Mouse (Mus musculus) megakaryocyte, embryonic 14.5 days (primary cell): ENCODE results near the gene Emc10. TPM values are rescaled to one million over a fixed set of nuclear protein-coding genes. Genes with fewer than 3 reads are reported as not detected.
A peak's percentile ranks its signal among the peaks of the same experiment; 100 is the strongest.

Source experiments
- H3K27me3 ChIP-seq: replicated peaks from 2 replicates; pipeline ENCODE3; 2012; ENCODE audit warnings: inconsistent platforms
- H3K36me3 ChIP-seq: replicated peaks from 2 replicates; pipeline ENCODE3; 2012; ENCODE audit warnings: low read length, inconsistent platforms, mixed read lengths
- H3K4me1 ChIP-seq: 2 replicates; pipeline ENCODE4 v1.6.1; 2012; ENCODE audit warnings: inconsistent platforms
- H3K4me3 ChIP-seq: replicated peaks from 2 replicates; pipeline ENCODE3; 2012; ENCODE audit warnings: moderate library complexity, mild to moderate bottlenecking, inconsistent platforms
- H3K9me3 ChIP-seq: 2 replicates; pipeline ENCODE4 v1.6.1; 2012; ENCODE audit warnings: inconsistent platforms
- FLI1 ChIP-seq: IDR thresholded peaks from 2 replicates; pipeline ENCODE4 v1.6.1; 2012; ENCODE audit warnings: low read length, inconsistent platforms, mixed read lengths
- GATA1 ChIP-seq: IDR thresholded peaks from 3 replicates; pipeline ENCODE4 v1.6.1; 2012; ENCODE audit warnings: mixed read lengths, low read length, inconsistent platforms, borderline replicate concordance
- polyA plus RNA-seq: library from polyadenylated mRNA; stranded (reverse); fragments of >175 nt; gene quantifications from 2 replicates; pipeline ENCODE4 v1.2.3, GENCODE M21; 2012; ENCODE audit warnings: low replicate concordance; ENCODE audit not compliant: insufficient read depth

Emc10 gene
- polyA plus RNA-seq, 1 experiment, result 156 TPM

DNA sequence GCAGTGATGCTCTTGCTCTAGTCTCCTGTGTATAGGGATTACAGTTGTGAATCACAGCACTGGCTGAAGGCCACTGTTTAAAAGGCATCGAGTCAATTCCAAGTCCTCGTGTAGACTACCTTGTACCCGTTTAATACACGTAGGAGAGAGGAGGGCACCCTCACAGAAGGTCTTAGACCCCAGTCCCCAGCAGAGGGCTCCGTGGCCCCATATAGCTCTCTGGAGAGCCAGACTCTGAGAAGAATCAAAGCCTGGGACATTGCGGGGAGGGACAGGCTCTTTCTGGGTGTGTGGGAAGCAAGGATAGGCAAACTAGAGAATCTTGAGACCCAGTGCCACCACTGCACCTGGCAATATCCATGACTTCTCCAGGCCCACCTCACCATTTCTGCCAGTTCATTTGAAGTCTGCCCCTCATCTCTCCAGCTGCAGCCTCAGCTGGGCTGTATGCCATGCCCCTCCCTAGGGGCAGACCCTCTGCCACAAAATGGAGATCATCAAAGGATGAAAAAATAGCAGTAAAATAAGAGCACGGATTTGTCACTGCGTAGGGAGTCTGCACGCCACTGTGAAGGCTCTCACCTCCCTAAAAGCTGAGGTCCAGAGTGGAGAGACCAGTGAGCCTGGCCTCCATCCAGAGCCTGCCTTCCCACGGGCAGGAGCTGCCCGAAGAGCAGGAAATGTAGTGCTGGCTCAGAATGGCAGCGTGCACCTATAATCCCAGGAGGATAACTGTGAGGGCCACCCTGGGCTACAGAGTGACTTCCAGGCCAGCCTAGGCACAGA is 50.1 kb downstream of the Emc10 start:
- TF ChIP-seq FLI1 (no peak), GATA1 (no peak)
- Histone ChIP-seq H3K4me1 (peaks cover 26% of the 10 kb centered on the region), H3K27me3 (peaks cover 84% of the 10 kb centered on the region), H3K36me3 (no peaks in the 10 kb centered on the region), H3K9me3 (no peaks in the 10 kb centered on the region), H3K4me3 (no peak overlapping the region)

DNA sequence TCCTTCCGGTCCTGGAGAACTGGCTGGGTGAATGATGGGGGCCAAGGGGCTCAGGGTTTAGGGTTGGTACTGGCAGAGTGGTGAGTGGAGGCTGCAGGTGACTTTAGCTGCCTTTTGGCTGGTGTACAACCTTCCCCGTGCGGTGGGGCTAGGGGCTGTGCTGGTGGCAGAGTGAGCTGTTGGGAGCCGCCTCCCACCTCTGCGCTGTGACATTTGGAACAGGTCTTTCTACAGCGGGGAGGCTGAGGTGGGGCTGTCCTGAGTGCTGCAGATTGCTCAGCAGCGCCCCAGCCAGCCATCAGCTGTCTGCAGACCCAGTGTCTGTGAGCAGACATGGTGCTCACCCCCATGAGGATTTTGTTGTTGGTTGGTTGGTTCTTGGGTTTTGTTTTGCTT is 50.8 kb downstream of the Emc10 start:
- Histone ChIP-seq H3K27me3 (peaks cover 90% of the 10 kb centered on the region), H3K36me3 (no peaks in the 10 kb centered on the region)

DNA sequence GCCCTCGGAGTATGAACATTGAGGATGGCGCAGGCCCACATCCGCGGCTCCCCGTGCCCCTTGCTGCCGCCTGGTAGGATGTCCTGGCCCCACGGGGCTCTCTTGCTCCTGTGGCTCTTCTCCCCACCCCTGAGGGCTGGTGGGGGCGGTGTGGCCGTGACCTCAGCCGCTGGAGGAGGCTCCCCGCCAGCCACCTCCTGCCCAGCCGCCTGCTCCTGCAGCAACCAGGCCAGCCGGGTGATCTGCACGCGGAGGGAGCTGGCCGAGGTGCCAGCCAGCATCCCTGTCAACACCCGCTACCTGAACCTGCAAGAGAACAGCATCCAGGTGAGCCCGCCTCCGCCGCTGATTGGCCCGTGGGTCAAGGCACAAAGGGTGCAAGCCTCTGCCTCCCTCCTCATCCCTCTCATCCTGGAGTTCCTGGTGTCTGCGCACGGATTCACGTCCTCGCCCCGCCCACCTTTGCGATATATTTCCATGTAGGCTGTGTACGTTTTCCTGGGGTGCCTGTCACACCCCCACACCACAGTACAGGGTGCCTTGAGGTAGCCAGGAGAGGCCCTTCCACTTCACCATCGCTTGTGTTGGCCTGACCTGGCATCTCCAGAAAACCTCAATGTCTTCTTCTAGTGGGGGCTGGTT is 51.3 kb downstream of the Emc10 start:
- TF ChIP-seq FLI1 (no peak), GATA1 (no peak)
- Histone ChIP-seq H3K27me3 (peaks cover 94% of the 10 kb centered on the region), H3K4me3 (no peak overlapping the region), H3K4me1 (peaks cover 26% of the 10 kb centered on the region), H3K36me3 (no peaks in the 10 kb centered on the region), H3K9me3 (no peaks in the 10 kb centered on the region)

More for the DNA sequence above, 50.8 kb downstream of the Emc10 start:
- no peaks in the 10 kb centered on the region for H3K9me3 ChIP-seq
- TF ChIP-seq GATA1 (no peak), FLI1 (no peak)
- peaks cover 26% of the 10 kb centered on the region for H3K4me1 ChIP-seq
- no peak overlapping the region for H3K4me3 ChIP-seq

DNA sequence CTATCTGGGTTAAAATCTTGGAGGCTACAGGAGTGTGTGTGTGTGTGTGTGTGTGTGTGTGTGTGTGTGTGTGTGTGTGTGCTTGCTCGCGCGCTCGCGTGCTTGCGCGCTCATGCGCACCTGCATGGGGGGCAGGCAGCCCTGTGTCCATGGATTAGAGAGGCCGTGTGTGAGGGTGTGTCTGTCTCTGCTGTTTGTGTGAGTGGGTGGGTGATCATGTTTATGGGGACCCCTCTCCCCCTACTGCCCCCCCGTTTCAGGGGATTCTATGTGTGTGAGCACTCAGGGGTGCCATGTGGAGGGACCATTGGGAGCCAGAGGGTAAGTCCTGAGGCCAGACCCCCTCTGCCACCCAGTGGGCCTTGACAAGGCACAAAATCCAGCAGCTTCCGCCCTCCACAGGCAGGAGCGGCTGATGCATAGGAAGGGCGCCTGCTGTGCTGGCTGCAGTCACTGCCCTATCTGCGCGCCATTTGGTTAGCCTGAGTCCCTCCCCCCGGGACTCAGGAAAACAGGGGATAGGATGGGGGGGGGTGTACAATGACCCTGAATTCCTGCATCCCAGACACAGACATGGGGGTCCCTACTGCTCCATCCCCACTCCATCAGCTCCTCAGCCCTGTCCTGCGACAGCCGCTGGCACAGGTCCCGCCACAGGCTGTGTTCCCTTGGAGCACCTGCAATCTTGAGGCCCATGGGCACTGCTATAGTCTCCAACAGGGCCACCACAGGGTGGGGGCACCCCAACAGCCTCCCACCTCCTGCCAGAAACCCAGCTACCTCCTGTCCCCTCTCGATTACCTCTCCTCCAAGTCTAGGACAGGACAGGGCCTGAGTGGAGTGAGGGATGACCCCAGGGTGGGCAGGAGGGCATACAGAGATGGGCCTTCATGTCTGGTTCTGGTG is 52.8 kb downstream of the Emc10 start:
- Histone ChIP-seq H3K4me1 (peaks cover 26% of the 10 kb centered on the region), H3K4me3 (no peak overlapping the region), H3K27me3 (peaks cover 92% of the 10 kb centered on the region), H3K36me3 (no peaks in the 10 kb centered on the region), H3K9me3 (no peaks in the 10 kb centered on the region)
- TF ChIP-seq GATA1 (no peak), FLI1 (no peak)

DNA sequence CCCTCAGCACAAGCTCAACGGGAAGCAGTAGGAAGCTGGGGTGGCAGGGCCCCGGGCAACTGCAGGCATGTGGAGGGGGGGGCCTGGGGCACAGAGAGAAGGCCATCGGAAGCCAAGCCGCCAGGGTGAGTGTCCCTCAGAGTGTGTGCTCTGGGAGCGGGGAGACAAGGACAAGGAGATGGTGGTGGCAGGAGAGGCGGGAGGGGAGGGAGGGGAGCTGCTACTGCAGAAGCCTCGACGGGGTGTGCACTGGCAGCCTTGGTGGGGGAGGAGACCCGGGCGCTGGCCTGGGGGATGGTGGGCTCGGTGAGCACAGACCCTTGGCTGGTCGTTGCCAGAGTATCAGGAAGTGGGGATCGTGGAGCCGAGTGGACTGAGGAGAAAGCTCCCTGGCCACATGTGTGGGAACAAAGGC is 53.9 kb downstream of the Emc10 start:
- H3K36me3 ChIP-seq, result no peaks in the 10 kb centered on the region
- TF ChIP-seq FLI1, result no peak
- TF ChIP-seq GATA1, result no peak
- H3K4me1 ChIP-seq, result peaks cover 26% of the 10 kb centered on the region
- H3K27me3 ChIP-seq, result peaks cover 93% of the 10 kb centered on the region
- H3K9me3 ChIP-seq, result no peaks in the 10 kb centered on the region
- no peak overlapping the region for H3K4me3 ChIP-seq

DNA sequence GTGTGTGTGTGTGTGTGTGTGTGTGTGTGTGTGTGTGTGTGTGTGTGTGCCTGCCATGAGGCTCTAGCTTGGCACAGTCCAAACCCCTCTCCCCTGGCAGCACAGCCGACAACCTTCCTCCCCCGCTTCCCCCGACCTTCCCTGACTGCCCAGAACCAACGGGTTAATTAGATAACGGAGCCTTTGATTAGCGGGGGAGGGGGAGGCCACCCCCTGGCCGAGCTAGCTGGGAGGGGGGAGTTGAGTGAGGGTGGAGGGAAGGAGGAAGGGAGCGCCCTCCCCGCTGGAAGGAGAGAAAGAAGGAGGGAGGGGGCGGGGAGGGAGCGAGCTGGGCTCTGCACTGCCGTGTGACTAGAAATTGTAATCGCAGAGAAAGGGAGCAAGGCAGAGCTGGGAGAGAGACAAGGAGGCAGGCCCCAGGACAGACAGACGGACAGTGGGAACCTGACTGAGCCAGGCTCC is 54.6 kb downstream of the Emc10 start:
- Histone ChIP-seq H3K27me3 (peaks cover 92% of the 10 kb centered on the region), H3K4me1 (peaks cover 26% of the 10 kb centered on the region), H3K4me3 (peak overlapping the region; percentile 28), H3K36me3 (no peaks in the 10 kb centered on the region), H3K9me3 (no peaks in the 10 kb centered on the region)
- TF ChIP-seq GATA1 (no peak), FLI1 (no peak)

DNA sequence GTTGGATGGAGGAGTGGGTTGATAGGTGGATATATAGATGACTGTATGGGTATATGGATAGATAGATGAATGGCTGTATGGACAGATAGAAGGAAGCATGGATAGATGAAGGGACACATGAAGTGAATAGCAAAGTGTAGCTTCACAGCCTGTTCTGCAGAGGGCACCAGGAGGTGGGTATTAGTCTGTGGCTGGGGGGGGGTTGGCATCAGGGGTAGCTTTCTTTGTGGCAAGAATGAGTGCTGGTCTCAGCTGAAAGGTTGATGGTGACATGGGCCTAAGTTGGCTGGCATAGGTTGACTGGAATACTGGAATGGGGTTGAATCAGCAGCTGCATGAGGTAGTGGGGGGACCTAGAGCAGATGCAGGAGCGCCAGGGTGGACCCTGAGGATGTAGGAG is 55.1 kb downstream of the Emc10 start:
- no peaks in the 10 kb centered on the region for H3K9me3 ChIP-seq
- TF ChIP-seq GATA1, result no peak
- TF ChIP-seq FLI1, result no peak
- no peaks in the 10 kb centered on the region for H3K36me3 ChIP-seq
- no peak overlapping the region for H3K4me3 ChIP-seq
- H3K4me1 ChIP-seq, result peaks cover 26% of the 10 kb centered on the region
- H3K27me3 ChIP-seq, result peaks cover 91% of the 10 kb centered on the region

DNA sequence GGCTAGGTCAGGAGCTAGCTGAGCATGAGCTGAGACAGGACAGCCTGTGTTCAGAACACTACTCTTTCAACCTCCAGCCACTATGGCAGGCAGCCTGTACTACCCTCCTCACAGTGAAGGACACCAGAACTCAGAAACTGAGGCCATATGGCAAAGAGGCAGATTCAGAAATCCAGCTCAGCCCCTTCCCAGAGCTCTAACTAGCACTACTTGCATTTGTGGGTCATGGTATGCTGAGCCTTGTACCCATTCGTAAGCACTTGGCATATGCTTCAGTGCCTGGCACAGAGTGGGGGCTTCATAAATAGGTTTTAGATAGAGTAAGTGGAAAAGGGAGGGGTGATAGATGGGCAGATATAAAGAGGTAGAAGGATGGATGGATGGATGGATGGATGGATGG is 55.9 kb downstream of the Emc10 start:
- no peaks in the 10 kb centered on the region for H3K9me3 ChIP-seq
- H3K4me1 ChIP-seq, result peaks cover 25% of the 10 kb centered on the region
- TF ChIP-seq FLI1 (no peak), GATA1 (no peak)
- no peak overlapping the region for H3K4me3 ChIP-seq
- peaks cover 91% of the 10 kb centered on the region for H3K27me3 ChIP-seq
- H3K36me3 ChIP-seq, result no peaks in the 10 kb centered on the region

Other genes with a start within 250 kb of the Emc10 start
- not detected in 2 replicates for gene 1700028J19Rik, start 249.8 kb downstream of the Emc10 start, polyA plus RNA-seq
- gene 2410002F23Rik, start 249.8 kb downstream of the Emc10 start, polyA plus RNA-seq, result 90.5 and 96.5 TPM in 2 replicates
- gene Acp4, start 239.2 kb downstream of the Emc10 start, polyA plus RNA-seq, result not detected in 2 replicates
- gene Gm15517, start 235.1 kb downstream of the Emc10 start, polyA plus RNA-seq, result not detected in 2 replicates
- gene Clec11a, start 189.6 kb downstream of the Emc10 start, polyA plus RNA-seq, result 0.92 and 1.8 TPM in 2 replicates
- 0.07 TPM in 1 of 2 replicates, not detected in the other for gene Shank1, start 186.3 kb downstream of the Emc10 start, polyA plus RNA-seq
- not detected in 2 replicates for gene Syt3, start 112.4 kb downstream of the Emc10 start, polyA plus RNA-seq
- gene 1700008O03Rik, start 110.7 kb downstream of the Emc10 start, polyA plus RNA-seq, result not detected in 2 replicates
- not detected in 2 replicates for gene Lrrc4b, start 67.5 kb downstream of the Emc10 start, polyA plus RNA-seq
- not detected in 2 replicates for gene Aspdh, start 31.1 kb downstream of the Emc10 start, polyA plus RNA-seq
- 191 and 466 TPM in 2 replicates for gene Josd2, start 28.5 kb downstream of the Emc10 start, polyA plus RNA-seq
- gene Fam71e1, start 52 bp upstream of the Emc10 start, polyA plus RNA-seq, result 2.1 and 9.0 TPM in 2 replicates
- gene Mybpc2, start 28.1 kb upstream of the Emc10 start, polyA plus RNA-seq, result 0.09 TPM in 1 of 2 replicates, not detected in the other
- 0.64 and 1.2 TPM in 2 replicates for gene Spib, start 35.5 kb upstream of the Emc10 start, polyA plus RNA-seq
- 61.8 and 199 TPM in 2 replicates for gene Pold1, start 52.3 kb upstream of the Emc10 start, polyA plus RNA-seq
- gene Nr1h2, start 57.4 kb upstream of the Emc10 start, polyA plus RNA-seq, result 269 and 455 TPM in 2 replicates
- 2.4 and 14.1 TPM in 2 replicates for gene Napsa, start 75.9 kb upstream of the Emc10 start, polyA plus RNA-seq
- gene Kcnc3, start 94.1 kb upstream of the Emc10 start, polyA plus RNA-seq, result 1.8 and 4.0 TPM in 2 replicates
- 0.02 TPM in 1 of 2 replicates, not detected in the other for gene Myh14, start 174.3 kb upstream of the Emc10 start, polyA plus RNA-seq
- not detected in 2 replicates for gene Izumo2, start 212.2 kb upstream of the Emc10 start, polyA plus RNA-seq